Mouse (Mus musculus) gonadal fat pad, adult 2 months (tissue): ENCODE results near the gene Irak2. TPM values are rescaled to one million over a fixed set of nuclear protein-coding genes. Genes with fewer than 3 reads are reported as not detected.

Source experiments
- polyA plus RNA-seq: library from polyadenylated mRNA; depleted of rRNA; stranded (reverse); fragments of >200 nt; gene quantifications from 2 replicates; pipeline ENCODE4 v1.2.3, GENCODE M21; 2012; rRNA removed

Gene Irak2
- polyA plus RNA-seq, 1 experiment, result 49.0 TPM

Other genes with a start within 250 kb of the Irak2 start
- 11.0 and 11.8 TPM in 2 replicates for gene Ttll3, start 249.2 kb upstream of the Irak2 start, polyA plus RNA-seq
- 81.4 and 99.3 TPM in 2 replicates for gene Rpusd3, start 219.1 kb upstream of the Irak2 start, polyA plus RNA-seq
- 1,279 and 2,693 TPM in 2 replicates for gene Cidec, start 202.7 kb upstream of the Irak2 start, polyA plus RNA-seq
- gene Jagn1, start 195.9 kb upstream of the Irak2 start, polyA plus RNA-seq, result 85.6 and 92.9 TPM in 2 replicates
- gene Il17re, start 180.0 kb upstream of the Irak2 start, polyA plus RNA-seq, result 18.2 and 18.9 TPM in 2 replicates
- gene Il17rc, start 167.0 kb upstream of the Irak2 start, polyA plus RNA-seq, result 43.9 and 50.2 TPM in 2 replicates
- 34.7 and 37.4 TPM in 2 replicates for gene Creld1, start 155.2 kb upstream of the Irak2 start, polyA plus RNA-seq
- 0.09 TPM in 1 of 2 replicates, not detected in the other for gene Prrt3, start 136.5 kb upstream of the Irak2 start, polyA plus RNA-seq
- 61.9 and 71.6 TPM in 2 replicates for gene Emc3, start 106.8 kb upstream of the Irak2 start, polyA plus RNA-seq
- gene Fancd2, start 106.8 kb upstream of the Irak2 start, polyA plus RNA-seq, result 1.0 and 1.2 TPM in 2 replicates
- 0.18 TPM in 1 of 2 replicates, not detected in the other for gene Fancd2os, start 37.8 kb upstream of the Irak2 start, polyA plus RNA-seq
- 170 and 190 TPM in 2 replicates for gene Brk1, start 33.7 kb upstream of the Irak2 start, polyA plus RNA-seq
- gene Vhl, start 14.5 kb upstream of the Irak2 start, polyA plus RNA-seq, result 25.7 and 41.1 TPM in 2 replicates
- 29.3 and 34.7 TPM in 2 replicates for gene Tatdn2, start 58.6 kb downstream of the Irak2 start, polyA plus RNA-seq
- gene Ghrl, start 81.4 kb downstream of the Irak2 start, polyA plus RNA-seq, result not detected in 2 replicates
- gene Sec13, start 102.3 kb downstream of the Irak2 start, polyA plus RNA-seq, result 168 and 231 TPM in 2 replicates